Mouse (Mus musculus): ENCODE results near the gene Slc44a3. TPM values are rescaled to one million over a fixed set of nuclear protein-coding genes. Genes with fewer than 3 reads are reported as not detected.

Slc44a3 gene
- polyA plus RNA-seq, 1 experiment from 2014 or later: 6.2 TPM

DNA sequence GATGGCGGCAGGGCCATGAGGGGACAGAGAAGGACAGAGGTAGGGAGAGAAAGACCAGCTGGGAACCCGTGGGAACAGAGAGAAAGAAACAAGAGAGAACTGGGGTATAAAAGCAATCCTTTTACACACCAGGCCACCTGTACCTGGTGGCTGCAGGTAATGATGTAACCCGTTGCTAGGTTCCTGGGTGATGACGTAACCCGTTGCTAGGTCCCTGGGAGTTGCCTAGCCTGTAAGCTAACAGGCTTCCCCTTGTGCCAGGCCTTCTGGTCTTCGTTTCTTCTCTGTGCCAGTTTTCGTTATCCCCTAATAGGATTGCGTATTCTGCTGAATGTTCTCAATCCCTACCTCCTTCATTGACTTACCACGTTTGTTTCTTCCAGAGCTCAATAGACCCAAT, 36.8 kb upstream of the Slc44a3 start:
- Histone ChIP-seq H3K9me3 (replicated peaks) (no peaks in the 10 kb centered on the region), H3K4me1 (no peaks in the 10 kb centered on the region), H3K36me3 (no peaks in the 10 kb centered on the region), H3K4me2 (replicated peaks) (no peak overlapping the region), H3K27ac (replicated peaks) (no peak overlapping the region), H3K27me3 (no peaks in the 10 kb centered on the region), H3K4me3 (replicated peaks) (no peak overlapping the region), H3K9ac (no peak overlapping the region)
- ATAC-seq (ENCODE audit: insufficient number of reproducible peaks, low FRiP score, low TSS enrichment, low read depth): no peak
- 85% methylated on average over 9 of the region's 9 CpGs for WGBS

DNA sequence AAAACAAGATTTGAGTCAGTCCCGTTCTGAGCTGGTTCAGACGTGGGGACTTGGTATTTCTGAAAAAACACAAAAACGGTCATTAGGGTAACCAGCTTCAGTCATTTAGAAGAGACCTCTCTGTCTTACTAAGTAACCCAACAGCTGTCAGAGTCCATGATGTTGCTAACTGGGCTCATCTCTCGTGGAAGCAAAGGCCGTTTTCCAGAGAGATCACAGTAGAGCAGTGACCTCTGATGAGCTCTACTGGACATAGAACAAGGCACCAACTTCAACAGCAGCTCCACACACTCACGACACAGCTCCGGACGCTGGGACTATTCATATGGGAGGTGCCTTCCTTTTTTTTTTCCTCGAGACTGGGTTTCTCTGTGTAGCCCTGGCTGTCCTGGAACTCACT, 35.7 kb upstream of the Slc44a3 start:
- no peak for ATAC-seq (ENCODE audit: insufficient number of reproducible peaks, low FRiP score, low TSS enrichment, low read depth)
- 89% methylated on average over 9 of the region's 9 CpGs for WGBS
- H3K9ac ChIP-seq: no peak overlapping the region

DNA sequence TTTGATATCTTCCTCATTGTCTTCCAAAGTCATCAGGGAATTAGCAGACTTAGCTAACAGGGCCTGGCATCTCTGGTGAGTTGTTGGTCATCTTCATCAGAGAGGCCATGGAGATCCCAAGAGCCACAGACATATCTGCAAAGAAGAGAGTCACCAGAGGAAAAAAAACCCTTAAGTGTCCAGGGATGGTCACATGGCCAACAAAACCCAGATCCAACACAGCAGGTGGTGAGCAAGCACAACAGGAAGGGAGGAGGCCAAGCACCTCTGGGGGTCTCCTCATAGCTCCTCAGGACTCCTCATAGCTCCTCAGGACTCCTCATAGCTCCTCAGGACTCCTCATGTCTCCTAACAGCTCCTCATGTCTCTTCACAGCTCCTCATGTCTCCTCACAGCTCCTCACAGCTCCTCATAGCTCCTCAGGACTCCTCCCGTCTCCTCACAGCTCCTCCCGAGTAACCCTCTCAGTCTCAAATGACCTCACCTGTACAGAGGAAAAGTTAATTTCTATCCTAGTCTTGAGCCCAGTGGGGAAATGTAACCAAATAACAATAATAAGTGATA, 35.2 kb upstream of the Slc44a3 start:
- 89% methylated on average over 2 of the region's 2 CpGs for WGBS
- H3K4me2 ChIP-seq (replicated peaks): no peak overlapping the region
- H3K36me3 ChIP-seq: no peaks in the 10 kb centered on the region
- H3K9me3 ChIP-seq (replicated peaks): no peaks in the 10 kb centered on the region
- no peak overlapping the region for H3K9ac ChIP-seq
- no peaks in the 10 kb centered on the region for H3K27me3 ChIP-seq
- H3K27ac ChIP-seq (replicated peaks): no peak overlapping the region
- no peak overlapping the region for H3K4me3 ChIP-seq (replicated peaks)
- ATAC-seq (ENCODE audit: insufficient number of reproducible peaks, low FRiP score, low TSS enrichment, low read depth): no peak
- no peaks in the 10 kb centered on the region for H3K4me1 ChIP-seq

More for the DNA sequence above, 35.7 kb upstream of the Slc44a3 start:
- Histone ChIP-seq H3K36me3 (no peaks in the 10 kb centered on the region), H3K27me3 (no peaks in the 10 kb centered on the region), H3K4me1 (no peaks in the 10 kb centered on the region), H3K4me3 (replicated peaks) (no peak overlapping the region), H3K27ac (replicated peaks) (no peak overlapping the region), H3K9me3 (replicated peaks) (no peaks in the 10 kb centered on the region), H3K4me2 (replicated peaks) (no peak overlapping the region)

DNA sequence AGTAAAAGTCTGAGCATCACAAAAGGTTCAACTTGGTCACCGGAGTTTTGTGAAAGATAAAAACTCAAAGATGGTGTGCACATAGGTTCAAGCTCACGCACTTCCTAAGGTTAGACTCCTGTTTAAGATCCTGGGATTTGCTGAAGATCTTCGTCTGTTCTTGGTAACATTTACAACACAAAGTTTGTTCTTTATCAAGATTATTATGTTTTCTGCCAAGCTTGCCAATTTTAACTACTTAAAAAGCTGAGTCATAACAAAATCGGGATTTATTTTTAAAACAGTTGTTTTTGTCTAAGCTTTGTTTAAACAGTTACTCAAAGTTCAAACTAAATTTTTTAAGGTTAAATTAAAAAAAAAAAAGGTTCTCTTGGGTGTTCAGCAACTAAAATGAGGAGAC, 34.7 kb upstream of the Slc44a3 start:
- Histone ChIP-seq H3K4me1 (no peaks in the 10 kb centered on the region), H3K4me2 (replicated peaks) (no peak overlapping the region), H3K4me3 (replicated peaks) (no peak overlapping the region), H3K9ac (no peak overlapping the region), H3K27ac (replicated peaks) (no peak overlapping the region), H3K27me3 (no peaks in the 10 kb centered on the region), H3K36me3 (no peaks in the 10 kb centered on the region), H3K9me3 (replicated peaks) (no peaks in the 10 kb centered on the region)
- no peak for ATAC-seq (ENCODE audit: insufficient number of reproducible peaks, low FRiP score, low TSS enrichment, low read depth)
- WGBS: 73% methylated on average over 4 of the region's 4 CpGs

DNA sequence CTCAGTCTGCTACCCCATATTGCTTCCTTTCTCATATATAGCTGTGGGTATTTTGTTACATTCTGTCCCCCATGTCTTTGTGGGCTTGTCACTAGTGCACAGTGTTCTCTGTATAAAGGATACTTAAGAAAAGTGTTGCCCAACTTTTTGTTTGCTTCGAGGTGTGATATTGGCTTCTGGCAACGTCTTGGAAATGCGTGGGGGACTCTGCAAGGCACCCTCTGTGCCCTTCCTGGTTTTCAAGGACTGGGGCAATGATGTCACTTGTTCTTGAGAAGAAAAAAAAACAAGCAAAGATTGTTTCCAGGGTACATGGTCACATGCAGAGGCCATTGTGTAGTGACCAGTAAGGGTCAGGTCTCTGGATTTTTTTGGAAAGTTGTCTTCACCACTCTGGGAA, 29.6 kb upstream of the Slc44a3 start:
- 0 out of 2 replicates have a peak, but pooled peaks cover 5% of the 10 kb centered on the region for H3K4me1 ChIP-seq
- no peak overlapping the region for H3K27ac ChIP-seq (replicated peaks)
- H3K27me3 ChIP-seq: no peaks in the 10 kb centered on the region
- 78% methylated on average over 3 of the region's 3 CpGs for WGBS
- H3K9me3 ChIP-seq (replicated peaks): no peaks in the 10 kb centered on the region
- no peaks in the 10 kb centered on the region for H3K36me3 ChIP-seq
- no peak overlapping the region for H3K9ac ChIP-seq
- H3K4me3 ChIP-seq (replicated peaks): no peak overlapping the region
- ATAC-seq (ENCODE audit: insufficient number of reproducible peaks, low FRiP score, low TSS enrichment, low read depth): no peak
- no peak overlapping the region for H3K4me2 ChIP-seq (replicated peaks)

DNA sequence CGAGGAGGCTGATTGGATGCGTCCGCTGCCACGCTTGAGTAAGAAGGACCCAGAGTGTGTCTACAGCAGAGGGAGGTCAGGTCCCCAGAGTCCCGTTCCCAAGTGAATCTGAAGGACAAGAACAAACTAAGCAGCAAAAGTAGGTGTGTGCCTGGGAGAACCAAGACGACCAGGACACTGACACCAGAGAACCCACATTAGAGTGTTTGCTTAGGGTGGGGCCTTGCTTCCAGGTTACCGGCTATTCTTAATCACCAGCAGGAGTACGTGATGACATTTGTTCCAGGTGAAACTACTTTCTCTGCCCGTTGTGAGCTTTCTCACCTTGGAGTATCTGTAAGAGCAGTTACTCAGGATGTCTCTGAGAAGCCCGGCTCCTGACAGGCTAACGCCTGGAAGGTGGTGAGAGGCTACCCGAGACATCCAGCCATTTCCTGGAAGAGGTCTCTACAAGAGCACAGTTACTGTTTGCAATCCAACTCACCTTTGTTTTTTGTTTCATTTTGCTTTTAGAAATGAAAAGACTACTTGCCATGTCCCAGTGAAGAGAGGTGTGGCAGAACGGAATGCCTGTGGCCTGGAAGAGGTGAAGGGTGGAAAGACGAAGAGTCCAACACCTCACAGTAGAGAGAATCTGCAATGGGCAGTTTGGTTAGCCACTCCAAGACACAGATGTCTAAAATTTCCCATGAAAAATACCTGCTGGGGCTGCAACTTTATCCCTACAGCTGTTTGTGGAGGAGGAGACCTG, 28.1 kb upstream of the Slc44a3 start:
- ATAC-seq (ENCODE audit: insufficient number of reproducible peaks, low FRiP score, low TSS enrichment, low read depth): no peak
- 77% methylated on average over 14 of the region's 14 CpGs for WGBS

DNA sequence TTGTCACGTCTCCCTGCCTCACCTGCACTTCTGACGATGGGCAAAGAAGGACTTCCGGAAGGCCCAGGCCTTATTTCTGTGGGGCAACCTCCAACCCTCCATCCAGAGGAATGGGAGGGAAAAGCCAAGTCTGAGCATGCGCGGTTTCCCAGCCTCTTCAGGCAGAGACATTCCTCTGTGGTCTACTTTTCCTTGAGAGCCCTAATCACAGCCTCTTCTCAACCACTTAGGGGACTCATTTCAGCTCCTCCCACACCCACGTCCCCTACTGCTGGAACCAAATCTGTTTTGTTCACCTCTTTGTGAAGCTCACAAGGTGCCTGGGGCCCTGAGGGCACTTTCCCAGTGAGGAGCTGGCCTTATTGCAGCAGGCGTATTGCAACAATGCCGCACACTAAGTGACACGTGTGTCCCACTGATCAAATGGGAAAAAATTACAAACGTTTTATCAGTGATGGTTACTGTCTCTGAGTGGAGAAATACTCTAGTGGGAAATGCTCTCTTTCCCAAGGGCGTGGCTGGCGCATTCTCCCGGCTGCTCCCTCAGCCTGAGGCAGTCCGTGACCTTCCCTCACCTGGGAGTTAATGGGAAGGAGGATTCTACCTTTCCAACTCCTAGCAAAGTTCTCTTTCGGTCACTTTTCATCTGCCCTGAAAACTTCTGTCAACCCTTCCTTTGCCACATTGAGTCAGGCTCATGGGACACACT, 27.4 kb upstream of the Slc44a3 start:
- Histone ChIP-seq H3K9me3 (replicated peaks) (no peaks in the 10 kb centered on the region), H3K27ac (replicated peaks) (peak overlapping the region; percentile 35; the same call in 1 of the 2 replicates), H3K9ac (no peak overlapping the region), H3K36me3 (no peaks in the 10 kb centered on the region), H3K4me3 (replicated peaks) (no peak overlapping the region), H3K27me3 (no peaks in the 10 kb centered on the region), H3K4me1 (0 out of 2 replicates have a peak, but pooled peaks cover 5% of the 10 kb centered on the region), H3K4me2 (replicated peaks) (no peak overlapping the region)
- peak; percentile 51; the same call in 1 of the 2 replicates for ATAC-seq (ENCODE audit: insufficient number of reproducible peaks, low FRiP score, low TSS enrichment, low read depth)
- 66% methylated on average over 15 of the region's 15 CpGs for WGBS

More for the DNA sequence above, 28.1 kb upstream of the Slc44a3 start:
- Histone ChIP-seq H3K4me1 (0 out of 2 replicates have a peak, but pooled peaks cover 5% of the 10 kb centered on the region), H3K27me3 (no peaks in the 10 kb centered on the region), H3K9ac (no peak overlapping the region), H3K36me3 (no peaks in the 10 kb centered on the region), H3K27ac (replicated peaks) (peak overlapping the region; percentile 35; the same call in 1 of the 2 replicates), H3K4me2 (replicated peaks) (no peak overlapping the region), H3K9me3 (replicated peaks) (no peaks in the 10 kb centered on the region), H3K4me3 (replicated peaks) (no peak overlapping the region)

DNA sequence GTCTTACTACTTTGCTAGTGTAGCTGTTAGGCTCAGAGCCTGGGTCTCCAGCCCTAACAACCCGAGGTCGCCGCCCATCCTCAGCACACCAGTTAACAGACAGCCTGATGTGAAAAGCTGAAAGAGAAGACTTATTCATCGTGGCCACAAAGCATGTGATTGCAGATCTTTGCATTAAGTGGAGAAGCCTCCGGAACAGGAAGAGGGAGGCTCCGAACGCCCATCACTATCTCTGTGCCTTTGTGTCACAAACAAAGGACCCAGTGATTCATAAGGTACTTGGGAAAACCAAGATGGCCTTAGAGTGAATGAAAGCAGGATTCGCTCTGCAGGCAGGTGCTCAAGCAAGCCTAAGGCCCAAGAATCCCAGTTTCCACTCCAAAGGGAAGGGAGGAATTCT, 26.7 kb upstream of the Slc44a3 start:
- no peak for ATAC-seq (ENCODE audit: insufficient number of reproducible peaks, low FRiP score, low TSS enrichment, low read depth)
- no peak overlapping the region for H3K4me2 ChIP-seq (replicated peaks)
- no peaks in the 10 kb centered on the region for H3K36me3 ChIP-seq
- no peak overlapping the region for H3K27ac ChIP-seq (replicated peaks)
- H3K4me3 ChIP-seq (replicated peaks): no peak overlapping the region
- H3K9ac ChIP-seq: no peak overlapping the region
- H3K4me1 ChIP-seq: 0 out of 2 replicates have a peak, but pooled peaks cover 5% of the 10 kb centered on the region
- H3K9me3 ChIP-seq (replicated peaks): no peaks in the 10 kb centered on the region
- 79% methylated on average over 8 of the region's 8 CpGs for WGBS
- no peaks in the 10 kb centered on the region for H3K27me3 ChIP-seq

DNA sequence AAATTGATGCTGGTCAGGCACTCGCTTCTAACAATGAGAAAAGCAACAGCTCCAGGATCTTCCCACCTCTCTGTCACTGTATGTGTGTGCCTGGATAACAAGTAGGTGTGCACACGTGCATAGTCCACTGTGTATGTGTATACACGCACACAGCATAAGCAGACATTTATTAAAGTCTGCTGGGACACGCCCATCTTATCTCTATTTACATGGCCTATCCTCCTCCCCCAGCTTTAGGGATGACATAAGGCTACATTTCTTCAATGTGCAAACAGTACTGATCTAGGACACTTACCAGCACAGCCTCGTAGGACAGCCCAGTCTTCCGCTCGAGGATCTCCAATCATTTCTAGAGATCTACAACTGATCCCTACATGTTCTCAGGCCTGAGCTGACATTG, 24.1 kb upstream of the Slc44a3 start:
- ATAC-seq (ENCODE audit: insufficient number of reproducible peaks, low FRiP score, low TSS enrichment, low read depth): no peak

DNA sequence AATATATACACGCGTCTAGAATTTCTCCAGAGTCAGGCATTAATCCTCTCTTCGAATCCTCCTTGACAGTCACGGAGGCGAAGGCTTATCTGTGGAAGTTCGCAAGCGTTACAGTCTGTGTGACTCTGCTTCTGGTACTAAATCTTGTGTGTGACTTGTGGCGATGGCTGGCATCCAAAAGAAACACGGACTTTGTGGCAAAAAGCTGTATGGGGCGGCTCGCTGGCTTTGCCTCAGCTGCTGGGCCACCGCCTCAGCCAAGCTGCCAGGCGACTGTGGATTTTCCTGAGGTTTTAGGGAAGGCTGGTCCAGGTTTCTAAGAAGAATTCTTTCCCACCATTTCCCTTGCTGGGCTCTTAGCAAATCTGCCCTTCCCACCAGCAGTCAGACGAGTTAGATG, 21.1 kb upstream of the Slc44a3 start:
- H3K9ac ChIP-seq: no peak overlapping the region
- H3K4me3 ChIP-seq (replicated peaks): no peak overlapping the region
- H3K36me3 ChIP-seq: no peaks in the 10 kb centered on the region
- H3K9me3 ChIP-seq (replicated peaks): no peaks in the 10 kb centered on the region
- peaks cover 7% of the 10 kb centered on the region; the same call in 1 of the 2 replicates for H3K4me1 ChIP-seq
- H3K4me2 ChIP-seq (replicated peaks): no peak overlapping the region
- no peaks in the 10 kb centered on the region for H3K27me3 ChIP-seq
- peak overlapping the region; percentile 68 for H3K27ac ChIP-seq (replicated peaks)
- peak; percentile 75; the same call in 1 of the 2 replicates for ATAC-seq (ENCODE audit: insufficient number of reproducible peaks, low FRiP score, low TSS enrichment, low read depth)
- WGBS: 62% methylated on average over 14 of the region's 14 CpGs

More for the DNA sequence above, 24.1 kb upstream of the Slc44a3 start:
- H3K27me3 ChIP-seq: no peaks in the 10 kb centered on the region
- WGBS: 78% methylated on average over 7 of the region's 7 CpGs
- no peak overlapping the region for H3K4me2 ChIP-seq (replicated peaks)
- no peak overlapping the region for H3K27ac ChIP-seq (replicated peaks)
- no peak overlapping the region for H3K4me3 ChIP-seq (replicated peaks)
- H3K9ac ChIP-seq: no peak overlapping the region
- H3K36me3 ChIP-seq: no peaks in the 10 kb centered on the region
- H3K9me3 ChIP-seq (replicated peaks): no peaks in the 10 kb centered on the region
- peaks cover 12% of the 10 kb centered on the region; the same call in 1 of the 2 replicates for H3K4me1 ChIP-seq

DNA sequence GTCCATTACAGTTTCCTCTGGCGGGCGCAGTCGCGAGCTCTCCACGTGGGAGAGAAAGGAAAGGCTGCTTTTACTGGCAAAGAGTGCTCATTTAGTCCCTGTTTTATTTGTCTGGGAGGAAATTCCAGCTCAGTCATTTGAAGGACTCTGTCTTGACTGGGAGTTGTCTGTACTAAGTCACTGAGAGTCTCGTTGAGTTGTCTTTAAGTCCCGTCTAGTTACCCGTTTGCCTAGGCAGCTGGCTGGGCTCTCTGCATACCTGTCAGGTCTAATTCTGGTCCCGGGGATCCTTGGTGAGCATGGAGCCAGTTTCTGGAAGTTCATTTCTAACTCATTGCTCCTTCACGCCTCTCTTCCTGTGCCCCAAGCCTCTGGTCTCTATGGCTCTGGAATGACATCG, 20.5 kb upstream of the Slc44a3 start:
- H3K4me2 ChIP-seq (replicated peaks): no peak overlapping the region
- no peaks in the 10 kb centered on the region for H3K27me3 ChIP-seq
- no peaks in the 10 kb centered on the region for H3K9me3 ChIP-seq (replicated peaks)
- 71% methylated on average over 11 of the region's 11 CpGs for WGBS
- H3K4me1 ChIP-seq: peaks cover 7% of the 10 kb centered on the region; the same call in 1 of the 2 replicates
- H3K9ac ChIP-seq: no peak overlapping the region
- H3K36me3 ChIP-seq: no peaks in the 10 kb centered on the region
- ATAC-seq (ENCODE audit: insufficient number of reproducible peaks, low FRiP score, low TSS enrichment, low read depth): no peak
- peak overlapping the region; percentile 68 for H3K27ac ChIP-seq (replicated peaks)
- H3K4me3 ChIP-seq (replicated peaks): no peak overlapping the region

Data from embryonic facial prominence, embryonic 15.5 days (tissue).